Mouse (Mus musculus) adrenal gland, postnatal 25 days (tissue): ENCODE measurements around the gene Slc25a21. TPM values are rescaled to one million over a fixed set of nuclear protein-coding genes. Genes with fewer than 3 reads are reported as not detected.

Source experiments
- DNase-seq: peaks from one replicate; pipeline ENCODE4 v3.0.0; 2021; ENCODE audit warnings: mixed read lengths
- total RNA-seq: library from RNA; stranded (reverse); gene quantifications from 2 replicates; pipeline ENCODE4 v1.2.3, GENCODE M21; 2021

Gene Slc25a21
- total RNA-seq, 1 experiment from 2014 or later, result 0.91 TPM

GRCm38 (mm10) chr12:56767474-56767873, 429.8 kb downstream of the Slc25a21 start:
- DNase-seq, result no peak

- no peak for DNase-seq
Observed at GRCm38 (mm10) chr12:56737104-56737503, 460.2 kb downstream of the Slc25a21 start.

DNA sequence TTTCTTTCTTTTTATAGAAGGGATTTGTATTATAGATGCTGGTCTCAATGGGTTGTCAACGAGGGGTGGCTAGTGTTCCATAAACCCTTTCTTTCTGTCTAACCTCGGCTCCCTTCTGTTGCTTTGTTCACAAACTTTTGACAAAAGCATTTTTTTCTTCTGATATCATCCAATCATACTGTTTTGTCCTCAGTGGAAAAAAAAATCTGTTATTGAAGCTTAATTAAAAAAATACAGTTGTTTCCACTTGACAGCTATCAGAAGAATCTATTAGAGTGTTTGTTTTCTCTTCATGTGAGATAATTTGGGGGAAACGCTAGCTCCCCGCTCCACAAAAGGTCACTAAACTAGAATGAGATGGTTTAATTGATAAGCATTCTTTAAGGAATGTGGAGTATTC, 469.6 kb downstream of the Slc25a21 start:
- DNase-seq, result no peak

GRCm38 (mm10) chr12:56718707-56719051, 478.6 kb downstream of the Slc25a21 start:
- no peak for DNase-seq

DNA sequence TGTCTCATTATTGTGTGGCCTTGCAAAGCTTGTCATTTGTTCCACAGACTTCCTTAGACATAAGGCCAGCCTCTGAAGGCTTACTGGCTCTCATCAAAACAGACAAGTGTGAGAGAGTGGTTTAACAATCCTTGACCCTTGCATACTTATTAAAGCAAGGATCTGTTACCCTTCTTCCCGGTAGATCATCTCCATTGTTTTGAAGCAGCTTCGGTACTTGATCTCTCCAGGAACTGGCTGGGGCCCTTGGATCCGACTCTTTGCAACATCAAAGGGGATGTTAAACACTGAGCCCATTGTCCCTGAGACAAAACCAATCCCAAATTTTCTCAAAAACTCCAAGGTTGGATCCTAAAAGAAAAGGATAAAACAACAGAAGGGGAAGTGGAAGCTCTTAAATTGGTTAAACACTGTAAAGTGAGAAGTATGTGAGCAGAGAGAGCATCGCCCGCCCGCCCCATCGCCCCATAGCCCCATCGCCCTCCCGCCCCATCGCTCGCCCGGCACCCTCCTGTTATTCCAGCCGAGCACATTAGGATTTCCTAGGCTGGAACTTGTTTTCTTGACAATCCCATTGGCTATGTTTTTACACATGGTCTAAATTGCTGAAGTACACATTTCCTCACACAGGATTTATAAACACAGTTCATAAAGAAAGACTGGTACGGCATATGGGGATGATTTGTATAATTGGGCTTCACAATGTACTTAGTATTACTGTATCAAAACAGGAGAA, 479.1 kb downstream of the Slc25a21 start:
- no peak for DNase-seq

GRCm38 (mm10) chr12:56701004-56701403, 496.3 kb downstream of the Slc25a21 start:
- DNase-seq, result no peak

DNA sequence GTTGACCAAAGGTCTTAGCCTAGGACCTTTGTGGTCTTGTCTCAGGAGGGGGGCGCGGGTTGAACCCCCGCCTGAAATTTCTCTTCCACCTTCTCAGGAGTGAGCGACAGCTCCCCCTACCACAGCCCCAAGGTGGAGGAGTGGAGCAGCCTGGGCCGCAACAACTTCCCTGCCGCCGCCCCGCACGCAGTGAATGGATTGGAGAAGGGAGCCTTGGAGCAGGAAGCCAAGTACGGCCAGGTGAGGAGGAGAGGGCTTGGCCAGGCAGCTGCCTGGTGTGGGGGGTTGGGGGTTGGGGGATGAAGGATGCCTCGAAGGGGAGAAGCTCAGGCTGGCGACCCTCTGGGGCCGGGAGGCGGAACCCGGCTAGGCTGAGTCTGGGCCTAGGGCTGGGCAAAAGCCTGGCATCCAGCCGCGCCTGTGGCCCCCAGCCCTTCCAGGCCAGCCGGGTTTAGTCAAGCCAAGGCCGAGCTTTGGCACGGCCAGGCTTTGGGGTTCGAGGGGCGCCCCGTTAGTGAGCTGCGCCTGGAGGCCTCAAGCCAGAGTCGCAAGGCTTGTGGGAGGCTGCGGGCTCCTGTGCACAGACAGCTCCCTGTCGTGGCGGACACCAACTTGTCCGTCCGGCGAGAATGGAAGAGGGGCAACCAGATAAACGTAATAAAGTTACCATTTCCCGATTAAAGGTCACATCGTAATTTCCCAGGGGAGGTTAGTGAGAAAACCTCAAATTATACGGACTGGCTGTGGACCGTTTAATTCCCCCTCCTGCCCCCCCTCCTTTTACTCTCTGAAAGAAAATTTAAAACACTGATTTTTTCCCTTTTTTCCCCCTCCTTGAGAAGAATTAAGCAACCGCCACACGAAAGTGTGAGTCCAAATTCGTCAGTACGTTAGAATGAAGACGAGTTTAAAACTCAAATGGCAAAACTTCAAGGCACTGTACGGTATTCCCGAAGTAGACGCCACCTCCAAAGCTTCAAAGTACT, 497.1 kb downstream of the Slc25a21 start:
- DNase-seq, result no peak

DNA sequence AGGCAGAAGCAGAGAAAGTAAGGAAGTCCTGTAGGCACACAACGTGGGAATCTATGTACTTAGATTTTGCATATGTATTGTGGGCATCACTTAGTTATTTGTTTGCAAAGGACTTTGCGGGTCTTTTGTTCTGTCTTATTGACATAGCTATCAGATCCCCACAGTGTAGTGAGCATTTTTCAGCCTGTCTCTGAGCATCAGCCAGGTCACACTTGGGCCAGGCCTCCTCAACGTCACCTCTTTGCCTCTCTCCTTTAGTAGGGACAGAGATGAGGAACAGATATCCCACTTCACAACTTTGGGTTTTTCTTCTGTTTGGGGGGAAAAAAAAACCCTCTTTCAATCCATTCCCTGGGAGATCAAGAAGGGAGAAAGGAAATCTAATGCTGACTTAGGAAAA, 497.9 kb downstream of the Slc25a21 start:
- DNase-seq, result no peak

- DNase-seq, result no peak
Observed at GRCm38 (mm10) chr12:56698191-56698980, 498.9 kb downstream of the Slc25a21 start.

GRCm38 (mm10) chr12:56697785-56698184, 499.5 kb downstream of the Slc25a21 start:
- no peak for DNase-seq

DNA sequence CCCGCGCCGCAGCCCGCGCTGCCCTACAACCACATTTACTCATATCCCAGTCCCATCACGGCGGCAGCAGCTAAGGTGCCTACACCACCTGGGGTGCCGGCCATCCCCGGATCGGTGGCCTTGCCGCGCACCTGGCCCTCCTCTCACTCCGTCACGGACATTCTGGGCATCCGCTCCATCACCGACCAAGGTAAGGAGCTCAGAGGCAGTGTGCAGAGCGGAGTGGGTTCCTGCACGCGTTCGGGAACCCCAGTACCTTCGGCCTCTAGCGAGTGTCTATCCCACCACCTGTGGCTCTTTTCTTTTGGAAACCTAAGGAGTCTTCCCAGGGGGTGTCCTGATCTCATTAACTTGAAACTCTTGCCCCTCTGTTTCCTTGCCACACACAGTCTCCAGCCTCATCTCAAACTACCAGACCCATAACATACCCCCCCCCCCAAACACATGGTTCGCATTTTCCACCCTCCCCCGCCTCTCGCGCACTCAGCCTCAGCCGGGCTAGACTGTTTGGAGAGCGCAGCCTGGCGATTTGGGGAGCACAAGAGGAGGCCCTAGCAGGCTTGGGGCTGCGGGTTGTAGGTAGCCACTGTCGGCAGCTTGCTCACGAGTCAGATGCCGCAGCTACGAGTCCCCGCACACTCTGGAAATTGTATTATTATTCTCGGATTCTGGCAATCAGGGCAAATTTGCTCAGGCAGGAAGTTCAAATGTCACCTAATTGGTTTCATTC, 500.1 kb downstream of the Slc25a21 start:
- no peak for DNase-seq

DNA sequence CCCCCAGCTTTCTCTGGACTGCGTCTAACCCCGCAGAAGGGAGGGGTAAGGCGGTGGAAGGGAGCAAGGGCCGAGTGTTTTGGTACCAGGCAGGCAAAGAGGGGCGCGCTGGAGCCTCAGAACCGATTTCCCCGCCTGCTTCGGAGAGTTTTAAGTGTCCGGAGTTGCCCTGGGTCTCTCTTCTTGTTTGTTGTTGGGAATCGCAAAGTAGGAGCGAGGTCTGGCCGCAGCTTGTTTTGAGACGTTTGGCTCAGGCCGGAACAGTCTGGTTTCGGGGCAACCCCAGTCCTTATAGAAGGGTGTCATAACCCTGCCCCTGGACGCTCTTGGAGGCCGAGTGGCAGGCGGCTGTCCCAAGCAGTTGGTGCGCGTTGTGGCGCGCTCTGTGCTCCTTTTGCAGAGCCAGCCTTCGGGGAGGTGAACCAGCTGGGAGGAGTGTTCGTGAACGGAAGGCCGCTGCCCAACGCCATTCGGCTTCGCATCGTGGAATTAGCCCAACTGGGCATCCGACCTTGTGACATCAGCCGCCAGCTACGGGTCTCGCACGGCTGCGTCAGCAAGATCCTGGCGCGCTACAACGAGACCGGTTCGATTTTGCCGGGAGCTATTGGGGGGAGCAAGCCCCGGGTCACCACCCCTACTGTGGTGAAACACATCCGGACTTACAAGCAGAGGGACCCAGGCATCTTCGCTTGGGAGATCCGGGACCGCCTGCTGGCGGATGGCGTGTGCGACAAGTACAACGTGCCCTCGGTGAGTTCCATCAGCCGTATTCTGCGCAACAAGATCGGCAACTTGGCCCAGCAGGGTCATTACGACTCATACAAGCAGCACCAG, 500.9 kb downstream of the Slc25a21 start:
- DNase-seq, result no peak

DNA sequence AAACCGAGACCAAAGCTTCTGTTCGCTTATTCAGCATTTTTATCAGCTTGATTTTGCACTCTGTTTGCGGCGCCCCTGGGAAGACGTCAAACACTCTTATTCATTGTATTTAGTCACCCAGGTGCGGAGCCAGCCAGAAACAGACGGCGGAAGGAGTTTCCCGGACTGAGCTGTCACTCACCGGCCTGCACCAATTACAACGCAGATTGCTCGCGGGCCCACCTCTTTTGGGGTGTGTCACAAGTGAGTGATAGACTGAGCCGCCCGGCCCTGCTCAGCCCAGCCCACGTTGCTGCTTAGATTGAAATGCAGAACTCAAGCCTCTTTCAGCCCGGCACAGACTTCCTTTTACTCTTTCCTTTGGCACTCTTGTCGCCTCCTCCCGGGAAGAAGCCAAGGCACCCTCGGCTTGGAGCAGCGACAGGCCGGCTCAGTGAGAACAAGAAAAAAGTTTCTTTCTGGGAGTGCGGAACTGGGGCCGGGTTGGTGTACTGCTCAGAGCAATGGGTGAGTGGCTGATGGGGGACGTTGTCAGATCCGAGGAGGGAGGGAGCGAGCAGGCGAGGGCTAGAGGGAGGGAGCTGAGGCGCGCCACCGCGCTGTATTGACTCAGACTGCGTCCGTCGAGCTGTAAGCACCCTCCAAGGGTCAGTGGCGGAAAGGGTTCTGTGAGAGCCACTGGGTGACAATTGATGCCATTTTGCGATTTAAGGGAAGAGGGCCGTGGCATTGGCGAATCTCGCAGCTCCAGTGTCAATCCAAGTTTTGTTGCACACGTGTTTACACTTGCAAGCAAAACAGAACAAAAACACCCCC, 501.7 kb downstream of the Slc25a21 start:
- DNase-seq, result peak; percentile 66

DNA sequence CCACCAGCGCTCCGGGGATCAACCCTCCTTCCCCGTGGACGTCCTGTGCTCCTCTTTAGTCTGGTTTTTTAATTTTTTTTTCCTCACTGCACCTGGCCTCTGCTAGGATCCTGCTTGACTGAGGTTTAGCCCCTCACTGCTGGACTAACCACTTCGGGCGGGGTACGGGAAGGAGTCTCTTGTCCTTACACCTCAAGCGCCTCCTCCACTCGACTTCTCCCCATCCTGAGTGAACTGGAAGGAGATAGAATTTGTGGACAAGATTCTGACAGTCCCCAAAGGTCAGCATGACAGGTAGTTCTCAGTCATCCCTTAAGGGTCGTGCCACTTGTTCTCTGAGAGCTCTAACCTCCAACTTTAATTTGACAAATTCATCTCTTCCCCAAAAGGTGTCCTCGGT, 502.3 kb downstream of the Slc25a21 start:
- no peak for DNase-seq

- no peak for DNase-seq
Observed at GRCm38 (mm10) chr12:56694361-56694760, 502.9 kb downstream of the Slc25a21 start.

DNA sequence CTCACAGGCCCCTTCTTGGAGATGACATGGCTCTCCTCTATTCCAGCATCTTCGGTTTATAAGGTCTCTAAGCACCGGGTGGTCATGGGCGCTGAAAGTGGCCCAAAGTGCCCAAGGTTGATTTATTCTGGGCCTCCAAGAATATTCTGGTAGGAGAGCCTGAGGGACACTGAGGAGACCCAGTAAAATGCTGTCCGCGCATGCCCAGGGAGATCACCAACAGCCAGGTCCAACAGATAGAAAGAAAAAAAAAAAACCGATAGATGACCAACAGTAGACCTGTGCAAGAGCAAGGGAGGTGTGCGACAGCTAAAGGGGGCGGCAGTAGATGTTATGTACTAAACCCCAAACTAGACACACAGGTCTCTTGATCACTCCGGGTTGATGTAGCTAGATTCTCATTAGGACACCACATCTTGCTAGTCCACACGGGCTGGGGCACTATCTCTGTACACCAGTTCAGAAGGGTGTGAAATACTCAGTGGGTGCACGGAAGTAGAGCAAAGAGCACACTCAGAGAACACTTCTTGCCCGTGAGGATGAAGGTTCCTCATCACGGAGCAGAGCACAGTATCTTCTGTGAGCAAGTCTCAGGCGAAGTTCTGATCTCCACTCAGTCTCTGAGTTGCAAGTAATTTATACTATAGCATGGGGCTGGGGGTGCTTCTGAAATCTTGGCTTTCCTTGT, 503.7 kb downstream of the Slc25a21 start:
- no peak for DNase-seq

- no peak for DNase-seq
Observed at GRCm38 (mm10) chr12:56692536-56692935, 504.7 kb downstream of the Slc25a21 start.

DNA sequence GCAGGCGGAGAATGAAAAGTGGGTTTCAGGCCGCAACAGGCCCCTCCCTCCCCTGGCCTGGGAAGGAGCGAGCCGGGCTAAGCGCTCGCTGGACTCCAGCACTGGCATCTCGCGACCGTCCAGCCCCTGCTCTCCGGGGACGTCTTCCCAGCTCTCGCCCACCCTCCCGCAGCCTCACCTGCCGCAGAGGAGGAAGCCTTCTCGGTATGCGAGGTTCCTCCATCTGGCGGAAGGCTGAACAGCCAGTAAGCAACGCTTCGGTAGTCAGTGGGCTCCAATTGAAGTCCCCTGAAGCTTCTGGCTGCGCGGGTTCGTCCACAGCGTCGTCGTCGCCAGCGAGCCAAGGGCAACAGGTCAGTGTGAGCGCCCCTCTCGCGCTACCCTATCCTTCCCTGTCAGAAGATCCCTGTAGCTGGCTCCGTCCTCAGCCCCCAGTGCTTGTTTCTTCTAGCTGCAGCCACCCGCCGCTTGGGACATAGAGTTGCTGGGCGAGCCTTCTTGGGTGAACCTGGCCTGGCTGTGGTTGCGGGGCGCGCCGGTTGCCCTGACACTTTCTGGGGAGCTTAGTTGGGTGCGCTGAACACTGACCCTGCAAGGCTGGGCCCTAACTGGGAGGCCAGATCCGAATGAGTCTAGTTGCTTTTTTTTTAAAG, 505.7 kb downstream of the Slc25a21 start, which contains the start of gene Pax9:
TSS of gene Pax9 (plus strand) at position 341 of the 653 bp plus-strand sequence.
- DNase-seq, result no peak

GRCm38 (mm10) chr12:56691001-56691400, 506.3 kb downstream of the Slc25a21 start:
- no peak for DNase-seq
